Mouse (Mus musculus) right cerebral cortex, postnatal 14 days (tissue): Measurements from ENCODE around the gene Sfxn3.
"Not testable (repeated sequence)": the region's sequence is repeated elsewhere in the genome, so short reads cannot be mapped to it uniquely, and the experiment has no call there.

Experiments used
- DNase-seq: peaks from one replicate; pipeline ENCODE4 v3.0.0; 2022

Sfxn3 gene

DNA sequence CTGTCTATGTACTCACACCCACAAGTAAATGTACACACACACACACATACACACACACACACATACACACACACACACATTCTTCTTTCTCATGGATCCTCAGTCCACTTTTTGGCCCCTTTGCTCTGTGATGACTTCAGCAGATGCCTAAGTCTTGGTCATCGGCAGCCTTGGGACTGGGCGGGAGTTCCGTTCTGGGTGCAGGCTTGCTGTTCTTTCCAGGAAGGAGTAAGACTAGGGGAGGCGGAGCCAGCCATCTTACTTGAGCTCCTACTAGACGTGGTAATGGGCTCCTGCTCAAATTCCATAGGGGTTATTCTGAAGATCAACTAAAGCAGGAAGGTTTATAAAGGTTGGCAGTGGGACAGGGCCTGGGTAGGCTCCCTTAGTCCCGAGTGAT lies 27.0 kb upstream of the Sfxn3 start:
- no peak for DNase-seq

DNA sequence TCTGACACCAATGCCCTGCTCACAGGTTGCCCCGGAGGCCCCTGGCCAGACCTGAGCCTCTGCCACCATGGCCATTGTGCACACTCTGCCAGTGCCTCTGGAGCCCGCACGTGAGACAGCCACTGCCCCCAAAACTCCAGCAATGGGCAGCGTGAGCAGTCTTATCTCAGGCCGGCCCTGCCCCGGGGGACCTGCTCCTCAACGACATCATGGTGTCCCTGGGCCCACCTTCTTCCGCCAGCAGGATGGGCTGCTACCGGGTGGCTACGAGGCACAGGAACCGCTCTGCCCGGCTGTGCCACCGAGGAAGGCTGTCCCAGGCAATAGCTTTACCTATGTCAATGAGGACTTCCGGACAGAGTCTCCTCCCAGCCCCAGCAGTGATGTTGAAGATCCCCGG lies 25.9 kb upstream of the Sfxn3 start:
- no peak for DNase-seq

DNA sequence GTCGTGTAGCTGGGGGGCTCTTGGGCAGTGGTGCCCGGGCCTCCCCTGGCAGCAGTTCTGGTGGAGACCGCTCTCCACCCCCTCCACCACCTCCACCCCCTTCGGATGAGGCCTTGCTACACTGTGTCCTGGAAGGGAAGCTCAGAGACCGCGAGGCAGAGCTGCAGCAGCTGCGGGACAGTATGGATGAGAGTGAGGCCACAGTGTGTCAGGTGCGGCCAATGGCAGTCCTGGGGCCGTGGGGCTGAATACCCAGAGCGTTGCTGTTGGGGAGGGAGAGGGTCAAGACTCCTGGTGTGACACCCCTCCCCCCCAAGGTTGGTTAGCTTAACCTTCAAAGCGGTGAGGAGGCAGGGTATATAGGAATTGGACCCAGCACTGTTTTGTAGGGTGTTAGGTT lies 23.3 kb upstream of the Sfxn3 start:
- DNase-seq, result no peak

DNA sequence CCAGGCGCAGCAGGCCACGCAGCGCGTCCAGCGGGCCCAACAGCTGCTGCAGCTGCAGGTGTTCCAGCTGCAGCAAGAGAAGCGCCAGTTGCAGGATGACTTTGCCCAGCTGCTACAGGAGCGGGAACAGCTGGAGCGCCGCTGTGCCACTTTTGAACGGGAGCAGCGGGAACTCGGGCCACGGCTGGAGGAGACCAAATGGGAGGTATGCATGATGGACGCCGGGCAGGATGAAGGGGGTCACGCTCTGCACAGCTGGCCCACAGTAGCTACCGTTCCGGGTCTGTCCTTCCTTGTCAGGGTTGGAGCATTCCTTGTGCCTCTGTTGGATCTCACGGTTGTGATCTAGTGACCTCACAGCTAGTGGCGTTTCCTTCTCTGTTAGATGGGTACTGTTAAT lies 22.5 kb upstream of the Sfxn3 start:
- DNase-seq, result no peak

DNA sequence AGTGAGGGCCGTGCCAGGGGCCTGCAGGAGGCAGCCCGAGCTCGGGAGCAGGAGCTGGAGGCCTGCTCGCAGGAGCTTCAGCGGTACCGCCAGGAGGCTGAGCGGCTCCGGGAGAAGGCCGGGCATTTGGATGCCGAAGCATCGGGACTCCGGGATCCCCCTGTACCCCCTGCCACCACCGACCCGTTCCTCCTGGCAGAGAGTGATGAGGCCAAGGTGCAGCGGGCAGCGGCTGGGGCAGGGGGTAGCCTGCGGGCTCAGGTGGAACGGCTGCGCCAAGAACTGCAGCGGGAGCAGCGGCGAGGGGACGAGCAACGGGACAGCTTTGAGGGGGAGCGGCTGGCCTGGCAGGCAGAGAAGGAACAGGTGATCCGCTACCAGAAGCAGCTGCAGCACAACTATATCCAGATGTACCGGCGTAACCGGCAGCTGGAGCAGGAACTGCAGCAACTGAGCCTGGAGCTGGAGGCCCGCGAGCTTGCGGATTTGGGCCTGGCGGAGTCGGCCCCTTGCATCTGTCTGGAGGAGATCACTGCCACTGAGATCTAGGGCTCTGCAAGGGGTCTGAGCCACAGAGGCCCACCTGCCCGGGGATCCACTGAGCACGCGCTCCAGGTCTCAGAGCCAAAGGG lies 21.2 kb upstream of the Sfxn3 start:
- no peak for DNase-seq

DNA sequence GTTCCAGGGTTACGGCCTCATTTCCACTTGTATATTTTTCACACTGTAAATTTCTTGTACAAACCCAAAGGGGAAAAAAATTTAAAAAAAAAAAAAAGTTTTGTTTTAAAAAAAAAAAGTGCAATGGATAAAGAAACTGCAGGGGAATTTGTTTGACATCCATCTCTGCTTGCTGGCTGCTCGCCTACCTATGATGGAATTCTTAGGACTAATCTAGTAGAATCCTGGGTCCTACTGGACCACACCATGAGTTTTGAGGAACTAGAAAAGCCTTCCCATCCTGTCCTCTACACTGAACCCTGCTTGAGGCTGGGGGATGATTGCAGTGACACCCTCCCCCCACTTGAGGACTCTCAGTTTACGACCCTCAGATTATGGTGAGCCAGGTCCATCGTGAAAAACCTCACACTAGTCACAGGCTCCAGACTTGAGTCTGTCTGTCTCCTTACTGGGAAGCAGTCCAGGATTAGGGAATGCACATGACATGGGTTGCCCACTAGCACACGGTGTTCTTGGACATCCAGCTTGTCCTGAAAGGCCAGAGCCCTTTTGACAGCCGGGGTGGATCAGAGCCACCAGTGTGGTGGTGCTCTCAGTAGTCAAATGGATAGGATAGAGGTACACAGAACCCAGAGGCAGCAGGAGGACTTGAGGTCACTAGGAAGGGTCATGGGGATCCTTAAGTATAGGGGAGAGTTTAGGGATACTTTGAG lies 20.2 kb upstream of the Sfxn3 start:
- DNase-seq, result no peak

DNA sequence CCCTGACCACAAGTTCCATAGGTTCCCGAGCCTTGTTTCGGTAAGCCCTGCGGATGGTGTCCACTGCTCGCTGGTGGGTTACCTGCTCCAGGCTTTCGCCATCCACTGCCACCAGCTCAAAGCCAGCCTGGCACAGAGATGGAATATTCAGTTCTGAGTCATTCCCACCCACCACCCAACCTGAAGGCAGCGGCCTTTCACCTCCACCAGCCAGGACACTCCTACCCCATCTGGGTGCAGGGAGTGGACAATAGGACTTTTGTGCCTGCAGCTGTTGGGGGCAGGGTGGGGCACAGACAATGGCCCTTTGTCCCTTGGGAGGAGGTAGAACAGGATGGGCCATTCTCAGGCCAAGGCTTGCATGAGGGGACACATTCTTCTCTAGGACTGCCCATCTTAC lies 19.5 kb upstream of the Sfxn3 start:
- no peak for DNase-seq

DNA sequence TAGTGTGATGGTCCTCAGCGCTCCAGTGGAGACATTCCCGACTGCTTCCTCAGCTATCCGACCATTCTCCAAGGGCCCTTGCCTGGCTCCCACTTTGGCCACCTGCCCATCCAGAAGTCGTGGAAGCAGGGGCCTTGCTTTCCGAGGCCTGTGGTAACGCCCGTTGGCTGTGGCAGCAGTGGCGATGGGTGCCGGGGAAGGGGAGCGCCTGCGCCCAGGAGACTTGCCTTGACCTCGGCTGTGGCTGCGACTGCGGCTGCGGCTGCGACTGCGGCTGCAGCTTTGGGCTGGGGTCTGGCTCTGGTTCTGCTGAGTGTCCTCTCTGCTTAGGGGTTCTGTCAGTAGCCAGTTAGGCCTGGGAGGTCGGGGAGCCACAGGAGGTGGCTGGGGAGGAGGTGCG lies 18.6 kb upstream of the Sfxn3 start:
- no peak for DNase-seq

DNA sequence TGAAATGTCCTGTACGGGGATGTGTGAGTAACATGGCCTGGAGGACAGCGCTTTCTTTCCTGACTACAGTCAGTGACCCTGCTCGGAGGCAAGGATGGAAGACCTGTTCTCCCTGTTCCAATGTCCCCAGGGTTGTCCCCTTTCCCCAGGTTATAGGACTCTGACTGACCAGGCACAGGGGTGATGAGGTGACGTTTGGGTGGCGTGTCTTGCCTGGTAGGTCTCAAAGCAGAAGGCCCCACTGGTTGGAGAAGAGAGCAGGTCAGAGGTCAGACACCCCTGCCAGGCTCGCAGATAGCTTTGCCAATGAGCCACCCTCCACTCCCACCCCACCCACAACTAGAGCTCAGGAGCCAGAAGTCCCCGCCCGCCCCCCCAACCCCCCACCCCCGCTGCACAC lies 17.7 kb upstream of the Sfxn3 start:
- no peak for DNase-seq

DNA sequence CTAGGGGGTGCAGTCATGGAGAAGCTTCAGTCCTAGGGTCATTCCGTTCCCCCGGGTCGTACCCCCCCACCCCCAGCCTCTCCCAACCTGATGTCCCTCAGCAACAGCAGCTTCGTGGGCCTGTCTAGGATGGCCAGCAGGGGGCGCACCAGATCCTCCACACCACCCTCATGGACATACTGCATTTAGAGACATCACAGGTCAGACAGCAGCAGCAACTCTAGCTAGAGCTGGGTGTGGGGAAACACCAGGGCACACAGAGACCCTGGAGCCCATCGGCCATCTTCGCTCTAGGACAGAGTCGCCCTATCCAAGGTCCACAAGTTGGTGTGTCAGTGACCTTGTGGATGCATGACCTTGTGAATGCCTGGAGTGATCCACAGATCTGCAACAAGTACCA lies 17.2 kb upstream of the Sfxn3 start:
- peak; percentile 73 for DNase-seq

DNA sequence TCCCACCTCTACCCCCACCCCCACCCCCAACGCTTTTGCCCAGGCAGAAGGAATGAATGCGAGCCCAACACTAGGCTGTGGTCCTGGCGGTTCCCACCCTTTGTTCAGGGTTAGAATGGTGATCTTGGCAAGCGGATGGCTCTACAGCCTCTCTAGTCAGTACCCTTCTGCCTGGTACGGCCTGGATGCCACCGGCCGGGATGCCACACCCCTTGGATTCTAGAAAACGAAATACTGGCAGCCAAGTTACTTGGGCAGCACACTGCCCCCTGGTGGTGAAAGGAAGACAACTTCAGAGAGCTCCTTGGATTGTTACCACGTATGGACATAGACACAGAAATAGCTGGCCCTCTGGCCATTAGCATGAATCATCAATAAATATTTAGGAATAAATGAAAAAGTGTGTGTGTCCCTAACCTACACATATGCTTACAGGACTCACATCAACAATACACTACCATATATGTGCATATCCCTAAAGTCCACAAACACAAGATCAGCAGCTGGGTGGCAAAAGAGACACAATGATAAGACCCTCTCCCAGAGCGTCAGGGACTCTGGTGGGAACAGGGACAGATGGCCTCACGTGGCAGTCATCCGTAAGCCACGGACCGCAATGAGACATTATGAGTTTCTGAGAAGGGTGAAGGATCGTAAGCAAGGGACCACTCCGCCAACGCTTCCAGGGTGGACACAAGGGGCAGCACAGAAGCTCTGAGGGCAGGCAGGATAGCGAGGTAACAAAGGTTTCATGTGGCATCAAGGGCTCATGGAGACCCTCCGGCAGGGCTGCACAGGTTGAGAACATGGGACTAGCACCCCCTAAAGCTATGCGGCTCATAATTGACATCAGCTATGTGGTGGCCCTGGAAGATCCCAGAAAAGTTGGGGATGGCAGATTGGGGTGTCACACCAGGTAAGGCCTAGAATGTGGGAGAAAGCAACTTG lies 16.3 kb upstream of the Sfxn3 start:
- DNase-seq, result peak; percentile 82

DNA sequence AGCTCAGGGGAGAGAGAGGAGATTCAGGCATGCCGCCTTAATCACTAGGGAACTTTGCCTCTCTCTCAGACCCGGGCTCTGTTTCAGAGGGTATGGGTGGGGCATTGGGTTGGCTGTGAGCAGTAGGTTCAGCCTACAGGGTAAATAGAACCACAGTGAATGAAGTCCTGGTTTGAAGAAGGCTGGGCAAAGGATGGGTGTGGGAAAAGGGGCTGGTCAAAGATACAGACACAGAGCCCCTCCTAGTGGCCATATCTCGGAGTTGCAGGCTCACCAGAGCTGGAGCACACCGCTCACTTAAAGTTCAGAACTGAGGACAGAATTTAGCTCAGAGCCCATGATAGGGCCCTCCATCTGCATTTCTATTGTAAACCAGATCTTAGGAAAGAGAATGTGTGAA lies 15.5 kb upstream of the Sfxn3 start:
- DNase-seq, result peak; percentile 80

DNA sequence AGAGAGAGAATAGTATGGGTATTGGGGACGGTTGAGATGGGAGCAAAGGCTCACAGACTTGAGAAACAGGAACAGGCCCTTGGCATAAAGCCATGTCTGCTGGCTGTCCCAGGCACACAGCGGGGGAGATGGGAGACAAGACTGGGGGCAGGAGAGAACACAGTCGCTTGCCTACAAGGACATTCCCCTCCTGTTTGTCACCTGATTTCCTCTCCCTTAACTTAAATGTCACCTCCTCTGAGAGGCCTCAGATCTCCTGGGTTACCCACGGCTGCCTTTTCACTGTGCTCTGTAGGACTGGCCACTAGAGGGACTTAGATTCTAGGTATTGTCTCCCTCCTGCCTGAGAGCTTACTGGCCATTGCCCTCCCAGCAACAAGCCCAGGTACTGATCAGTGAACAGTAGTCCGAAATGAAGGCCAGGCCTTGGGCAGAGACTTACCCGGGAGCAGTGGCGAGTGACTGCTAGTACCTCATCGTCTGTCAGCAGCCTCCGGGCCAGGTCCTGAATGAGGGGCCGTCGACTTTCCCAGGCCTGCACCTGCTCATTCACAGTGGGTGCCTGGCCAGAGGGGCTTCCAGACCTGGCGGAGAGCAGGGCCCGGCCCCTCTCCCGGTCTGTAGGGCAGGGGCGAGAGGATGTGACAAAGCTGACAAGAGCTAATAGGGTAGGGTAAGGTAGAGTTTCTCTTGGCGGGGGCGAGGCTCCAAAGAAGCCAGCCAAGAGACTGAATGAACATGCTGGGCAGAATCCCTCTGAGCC lies 14.6 kb upstream of the Sfxn3 start:
- no peak for DNase-seq

DNA sequence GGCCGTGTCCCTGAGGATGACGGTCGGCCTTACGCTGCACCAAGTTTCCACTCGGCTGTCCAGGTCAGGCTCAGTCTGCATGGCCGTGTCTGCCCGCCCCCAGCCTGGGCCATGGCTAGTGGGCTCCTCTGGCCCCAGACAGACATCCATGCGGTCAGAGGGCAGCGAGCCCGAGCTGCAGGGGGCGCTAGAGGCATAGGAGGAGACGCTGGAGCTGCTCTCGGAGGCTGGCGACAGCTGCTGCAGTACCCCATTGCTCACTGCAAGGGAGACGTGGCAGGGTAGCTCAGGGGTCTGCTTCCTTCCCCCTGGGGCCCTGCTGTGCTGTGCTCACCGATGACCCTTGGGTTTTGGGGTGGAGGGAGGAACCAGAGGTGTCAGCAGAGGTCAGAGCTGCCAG lies 10.4 kb upstream of the Sfxn3 start:
- DNase-seq, result no peak

DNA sequence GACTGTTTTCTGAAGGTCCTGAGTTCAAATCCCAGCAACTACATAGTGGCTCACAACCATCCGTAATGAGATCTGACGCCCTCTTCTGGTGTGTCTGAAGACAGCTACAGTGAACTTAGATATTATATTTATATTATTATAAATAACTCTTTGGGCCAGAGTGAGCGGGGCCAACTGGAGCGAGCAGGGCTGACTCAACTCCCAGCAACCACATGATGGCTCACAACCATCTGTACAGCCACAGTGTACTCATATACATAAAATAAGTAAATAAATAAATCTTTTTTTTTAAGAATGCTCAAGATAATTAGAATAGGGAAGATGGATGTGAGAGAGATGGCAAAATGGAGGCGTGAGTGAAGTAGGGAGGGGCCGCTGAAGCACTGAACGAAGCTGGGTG lies 9.1 kb upstream of the Sfxn3 start:
- not testable (repeated sequence) for DNase-seq

DNA sequence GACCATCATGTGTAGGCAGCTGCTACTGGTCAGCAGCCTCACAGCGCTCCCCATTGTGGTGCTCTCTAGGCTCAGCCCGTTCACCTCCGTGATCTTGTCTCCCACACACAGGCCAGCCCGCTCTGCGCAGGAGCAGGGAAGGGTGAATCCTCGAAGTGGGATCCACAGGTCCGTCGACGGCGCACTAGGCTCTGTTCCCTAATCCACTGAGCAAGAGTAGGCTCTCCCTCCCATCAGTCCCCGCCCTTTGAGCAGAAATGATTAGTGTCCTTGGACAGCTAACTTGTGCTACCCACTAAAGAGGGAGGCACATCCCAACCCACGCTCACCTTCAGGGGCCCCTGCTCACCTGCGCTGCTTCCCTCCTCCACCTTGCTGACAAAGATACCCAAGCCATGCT lies 7.1 kb upstream of the Sfxn3 start:
- DNase-seq, result no peak

DNA sequence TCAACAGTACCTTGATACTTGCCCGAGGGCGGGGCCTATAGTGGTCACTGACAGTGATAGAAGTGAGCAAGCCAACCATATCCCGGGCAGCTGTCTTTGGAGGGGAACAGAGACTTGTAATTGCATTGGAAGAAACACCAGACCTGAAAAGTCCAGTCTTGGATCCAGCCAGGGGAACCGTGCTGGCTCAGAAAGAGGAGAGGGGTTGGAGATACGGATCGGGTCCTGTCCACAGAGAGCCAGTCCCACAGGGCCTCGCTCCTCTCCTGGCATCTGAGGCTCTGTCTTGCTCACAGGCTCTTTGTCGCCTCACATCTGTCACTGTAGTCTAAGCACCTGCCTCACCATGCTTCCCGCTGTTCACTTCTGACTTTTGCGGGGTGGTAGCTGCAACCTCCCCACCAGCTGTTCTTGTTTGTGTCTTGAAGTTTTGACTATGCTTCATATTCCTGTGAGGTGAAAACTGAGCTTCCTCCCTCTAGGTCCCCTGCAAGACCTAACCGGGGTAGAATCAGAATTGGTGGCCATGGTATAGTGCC lies 2.8 kb upstream of the Sfxn3 start:
- DNase-seq, result no peak

DNA sequence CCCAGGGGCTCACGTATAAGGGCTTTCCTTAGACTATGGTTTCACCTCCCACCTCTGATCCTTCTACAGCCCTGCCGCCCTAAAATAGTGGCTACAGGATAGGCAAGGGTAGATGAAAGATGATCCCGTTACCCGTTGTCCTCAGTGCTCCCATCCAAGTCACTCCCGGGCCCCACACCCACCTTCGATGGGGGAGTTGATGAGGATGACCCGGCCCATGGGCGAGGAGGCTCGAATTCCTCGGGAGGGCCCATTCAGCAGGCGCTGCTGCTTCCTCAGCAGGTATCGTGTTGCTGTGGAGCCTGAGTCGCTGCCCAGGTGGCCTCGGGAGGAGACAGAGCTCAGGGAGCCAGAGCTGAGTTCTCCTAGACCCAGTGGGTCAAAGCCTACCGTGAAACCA lies 2.1 kb upstream of the Sfxn3 start:
- DNase-seq, result no peak

DNA sequence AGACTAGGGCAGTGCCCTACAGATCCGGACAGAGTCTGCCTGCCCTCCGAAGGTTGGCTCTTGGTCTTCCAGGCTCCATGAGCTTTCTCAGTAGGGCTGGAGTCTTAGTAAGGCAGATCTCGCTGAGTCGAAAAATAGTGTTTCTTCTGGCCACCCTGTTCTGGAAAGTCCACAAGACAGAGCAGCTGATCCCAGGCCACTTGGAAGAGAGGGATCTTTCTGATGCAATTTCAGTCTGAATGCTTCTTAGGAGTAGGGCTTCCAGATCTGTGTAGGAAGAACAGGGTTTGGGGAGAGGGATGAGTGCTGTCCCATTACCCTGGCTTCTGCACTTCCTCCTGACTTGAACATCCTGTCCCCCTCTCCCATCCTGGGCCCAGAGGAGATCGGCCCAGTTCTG lies 1.7 kb upstream of the Sfxn3 start, which contains the start of gene Pdzd7:
TSS of gene Pdzd7 (minus strand) at position 67 of the 400 bp plus-strand sequence.
- no peak for DNase-seq

DNA sequence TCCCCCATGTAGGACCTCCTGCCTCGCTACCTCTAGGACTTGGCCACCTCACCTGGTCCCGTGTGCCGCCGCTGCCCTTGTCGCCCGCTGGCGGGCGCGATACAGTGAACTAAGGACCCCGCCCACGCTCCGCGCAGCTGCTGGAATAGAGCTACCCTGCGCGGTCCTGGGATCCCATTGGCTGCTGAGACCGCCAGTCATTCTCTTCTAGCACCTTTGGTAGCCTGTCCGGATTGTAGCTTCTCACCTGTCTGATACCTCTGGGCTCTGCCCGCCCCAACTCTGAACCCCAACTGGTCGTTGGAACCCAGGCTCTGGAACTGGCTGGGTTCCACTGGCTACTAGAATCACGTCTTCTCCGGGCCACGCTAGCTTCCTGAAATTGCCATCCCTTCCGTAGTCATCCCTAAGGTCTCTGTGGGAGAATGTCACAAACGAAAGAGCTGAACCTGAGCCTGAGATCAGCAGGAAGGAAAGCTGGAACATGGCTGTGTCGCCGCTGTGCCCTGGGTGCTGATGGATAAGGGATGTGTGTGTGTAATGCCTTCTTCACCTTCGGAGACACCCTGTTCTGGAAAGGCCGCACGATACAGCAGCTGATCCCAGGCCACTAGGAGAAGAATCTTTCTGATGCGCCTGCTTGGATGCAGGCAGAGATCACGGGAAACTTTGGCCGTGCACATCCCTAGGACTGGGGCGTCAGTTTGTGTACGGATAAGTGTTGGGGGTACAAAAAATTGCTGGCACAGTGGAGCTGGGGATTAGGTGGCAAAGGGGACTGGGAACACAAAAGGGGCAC lies 581 bp upstream of the Sfxn3 start:
- DNase-seq, result peak; percentile 88

DNA sequence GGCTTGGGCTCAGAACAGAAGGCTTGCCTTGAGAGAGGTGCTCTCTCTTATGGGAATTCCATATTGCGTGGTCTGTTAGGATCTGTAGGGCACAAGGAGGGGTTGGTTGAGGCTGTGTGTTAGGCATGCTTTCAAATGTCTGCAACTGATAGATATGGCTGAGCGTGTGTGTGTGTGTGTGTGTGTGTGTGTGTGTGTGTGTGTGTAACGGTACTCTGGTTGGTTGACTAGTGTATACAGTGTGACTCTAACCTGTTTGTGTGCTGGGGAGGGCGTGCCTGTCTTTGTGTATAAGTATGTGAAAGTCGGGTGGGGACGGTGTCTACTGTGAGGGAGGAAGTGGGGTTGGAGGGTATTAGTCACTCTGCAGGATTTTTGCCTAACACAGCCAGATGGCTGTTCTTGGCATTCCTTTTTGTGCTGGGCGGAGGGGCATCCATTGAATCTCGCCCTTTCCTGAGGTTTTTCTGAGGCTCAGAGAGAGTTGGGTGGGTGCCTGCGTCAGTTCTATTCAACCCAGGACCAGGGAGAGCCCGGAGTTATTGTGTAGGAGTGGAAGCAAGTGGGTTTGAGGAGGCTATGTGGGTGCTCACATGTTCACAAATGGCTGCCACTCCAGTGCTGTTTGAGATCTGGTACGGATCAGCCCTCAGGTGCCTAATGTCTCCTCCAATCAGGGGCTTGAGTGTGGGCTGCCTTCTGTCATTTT lies 786 bp downstream of the Sfxn3 start:
- DNase-seq, result peak; percentile 61
